Mouse (Mus musculus) spleen, adult 2 months (tissue): Measurements from ENCODE around the gene Folh1. TPM values are rescaled to one million over a fixed set of nuclear protein-coding genes. Genes with fewer than 3 reads are reported as not detected.

Experiments
- DNase-seq, 2 experiments: peaks; one replicate each; pipeline versions ENCODE4 v3.0.0 to v3.0.0-alpha.2; 2012 to 2021; ENCODE audit warnings: low spot score in 2 of 2, low read depth in 1 of 2
- H3K27ac ChIP-seq: fragments of 200-500 bp; 2 replicates; pipeline ENCODE4 v1.5.1; 2012; ENCODE audit warnings: low read length, inconsistent platforms; ENCODE audit not compliant: insufficient read depth
- H3K27me3 ChIP-seq: fragments of 200-500 bp; 2 replicates; pipeline ENCODE4 v1.6.1; 2012; ENCODE audit warnings: mild to moderate bottlenecking, moderate library complexity, low read length, inconsistent platforms; ENCODE audit not compliant: control insufficient read depth, insufficient read depth
- H3K36me3 ChIP-seq: fragments of 200-500 bp; 2 replicates; pipeline ENCODE4 v1.6.1; 2012; ENCODE audit warnings: mild to moderate bottlenecking, low read length, inconsistent platforms; ENCODE audit not compliant: control insufficient read depth, insufficient read depth
- H3K4me1 ChIP-seq: fragments of 200-500 bp; 2 replicates; pipeline ENCODE4 v1.6.1; 2011; ENCODE audit warnings: inconsistent platforms; ENCODE audit not compliant: control insufficient read depth, insufficient read depth, insufficient read length
- H3K4me3 ChIP-seq: fragments of 200-500 bp; 2 replicates; pipeline ENCODE4 v1.5.1; 2011; ENCODE audit warnings: mild to moderate bottlenecking, inconsistent platforms; ENCODE audit not compliant: insufficient read depth, insufficient read length; ENCODE audit errors: extremely low read depth
- CTCF ChIP-seq: fragments of 200-500 bp; IDR thresholded peaks from 2 replicates; pipeline ENCODE4 v1.5.1; 2011; ENCODE audit warnings: mild to moderate bottlenecking, inconsistent platforms; ENCODE audit not compliant: insufficient read depth, insufficient read length, insufficient replicate concordance; ENCODE audit errors: extremely low read depth
- POLR2A ChIP-seq: fragments of 200-500 bp; IDR thresholded peaks from 2 replicates; pipeline ENCODE4 v1.6.1; 2011; ENCODE audit warnings: low read depth, low read length, inconsistent platforms
- WGBS: fragments of 180-500 bp; shearing (Covaris S2); methylation state at CpG from one replicate; pipeline ENCODE4 v1.1.7; 2018; 5-methylcytosine and 5-hydroxymethylcytosine counted together
- polyA plus RNA-seq: library from polyadenylated mRNA; depleted of rRNA; stranded (reverse); fragments of >200 nt; gene quantifications from 2 replicates; pipeline ENCODE4 v1.2.3, GENCODE M21; 2012; rRNA removed

Folh1 gene
- polyA plus RNA-seq, 1 experiment: 0.07 TPM

GRCm38 (mm10) chr7:86760751-86761150 is 15.0 kb downstream of the Folh1 start:
- Histone ChIP-seq H3K27ac (no peak overlapping the region), H3K4me1 (no peaks in the 10 kb centered on the region), H3K36me3 (no peaks in the 10 kb centered on the region), H3K27me3 (no peaks in the 10 kb centered on the region), H3K4me3 (no peak overlapping the region)
- no peak for TF ChIP-seq POLR2A
- TF ChIP-seq CTCF: no peak
- WGBS: 70% methylated on average over 1 of the region's 1 CpGs
- no peak for DNase-seq

GRCm38 (mm10) chr7:86725013-86725412 is 50.7 kb downstream of the Folh1 start:
- no peaks in the 10 kb centered on the region for H3K36me3 ChIP-seq
- no peak for DNase-seq
- H3K4me1 ChIP-seq: no peaks in the 10 kb centered on the region
- no peak for TF ChIP-seq POLR2A
- TF ChIP-seq CTCF: no peak
- no peak overlapping the region for H3K27ac ChIP-seq
- no peaks in the 10 kb centered on the region for H3K27me3 ChIP-seq
- H3K4me3 ChIP-seq: no peak overlapping the region

- no peak for DNase-seq
- TF ChIP-seq CTCF (no peak), POLR2A (no peak)
These were observed 87.7 kb downstream of the Folh1 start, which contains the start of gene Olfr292 for GRCm38 (mm10) chr7:86688030-86688429. TSS of gene Olfr292 (plus strand) at chr7:86688330.

More at GRCm38 (mm10) chr7:86688030-86688429, 87.7 kb downstream of the Folh1 start, which contains the start of gene Olfr292:
- Histone ChIP-seq H3K4me1 (no peaks in the 10 kb centered on the region), H3K36me3 (no peaks in the 10 kb centered on the region), H3K27me3 (no peaks in the 10 kb centered on the region), H3K4me3 (no peak within 1 kb of the TSS), H3K27ac (no peak within 1 kb of the TSS)

Other genes starting within 250 kb of the Folh1 start
- gene Olfr295, start 192.1 kb downstream of the Folh1 start, polyA plus RNA-seq: not detected in 2 replicates
- not detected in 2 replicates for gene Olfr294, start 159.3 kb downstream of the Folh1 start, polyA plus RNA-seq
- not detected in 2 replicates for gene Olfr293, start 126.9 kb downstream of the Folh1 start, polyA plus RNA-seq
- gene Olfr292, start 87.6 kb downstream of the Folh1 start, polyA plus RNA-seq: not detected in 2 replicates
- gene Vmn2r77, start 19.1 kb upstream of the Folh1 start, polyA plus RNA-seq: not detected in 2 replicates
- not detected in 2 replicates for gene Vmn2r78, start 139.2 kb upstream of the Folh1 start, polyA plus RNA-seq
- gene Vmn2r79, start 220.2 kb upstream of the Folh1 start, polyA plus RNA-seq: not detected in 2 replicates